Mouse (Mus musculus) embryonic facial prominence, embryonic 10.5 days (tissue): ENCODE results near the gene Phb2. TPM values are rescaled to one million over a fixed set of nuclear protein-coding genes. Genes with fewer than 3 reads are reported as not detected.
A peak's percentile ranks its signal among the peaks of the same experiment; 100 is the strongest.

Source experiments
- DNase-seq: peaks from one replicate; pipeline ENCODE4 v3.0.0-alpha.2; 2017; ENCODE audit warnings: low spot score
- H3K27ac ChIP-seq: fragments of 300-500 bp; sonication (generic); replicated peaks from 2 replicates; pipeline ENCODE4 v1.5.1; 2016; ENCODE audit warnings: mild to moderate bottlenecking
- H3K27me3 ChIP-seq: fragments of 300-500 bp; sonication (generic); replicated peaks from 2 replicates; pipeline ENCODE4 v1.6.1; 2016; ENCODE audit warnings: low read depth, mild to moderate bottlenecking; ENCODE audit not compliant: poor library complexity, severe bottlenecking
- H3K36me3 ChIP-seq: fragments of 300-500 bp; sonication (generic); replicated peaks from 2 replicates; pipeline ENCODE4 v1.6.1; 2016; ENCODE audit warnings: mild to moderate bottlenecking, moderate library complexity
- H3K4me1 ChIP-seq: fragments of 300-500 bp; sonication (generic); 2 replicates; pipeline ENCODE4 v1.6.1; 2016
- H3K4me3 ChIP-seq: fragments of 300-500 bp; sonication (generic); 2 replicates; pipeline ENCODE4 v1.5.1; 2016; ENCODE audit warnings: mild to moderate bottlenecking, moderate library complexity
- H3K9me3 ChIP-seq: fragments of 300-500 bp; sonication (generic); 2 replicates; pipeline ENCODE4 v1.6.1; 2016; ENCODE audit warnings: mild to moderate bottlenecking
- WGBS: fragments of 180-500 bp; shearing (Covaris S2); methylation state at CpG from one replicate; pipeline ENCODE4 v1.1.7; 2016; 5-methylcytosine and 5-hydroxymethylcytosine counted together
- polyA plus RNA-seq: library from polyadenylated mRNA; unstranded; fragments of >200 nt; fragmentation: Nextera tagmentation; extraction: Ambion mirVana; gene quantifications from 2 replicates; pipeline ENCODE4 v1.2.1, GENCODE M21; 2016

Gene Phb2
- 473 and 496 TPM in 2 replicates for polyA plus RNA-seq

DNA sequence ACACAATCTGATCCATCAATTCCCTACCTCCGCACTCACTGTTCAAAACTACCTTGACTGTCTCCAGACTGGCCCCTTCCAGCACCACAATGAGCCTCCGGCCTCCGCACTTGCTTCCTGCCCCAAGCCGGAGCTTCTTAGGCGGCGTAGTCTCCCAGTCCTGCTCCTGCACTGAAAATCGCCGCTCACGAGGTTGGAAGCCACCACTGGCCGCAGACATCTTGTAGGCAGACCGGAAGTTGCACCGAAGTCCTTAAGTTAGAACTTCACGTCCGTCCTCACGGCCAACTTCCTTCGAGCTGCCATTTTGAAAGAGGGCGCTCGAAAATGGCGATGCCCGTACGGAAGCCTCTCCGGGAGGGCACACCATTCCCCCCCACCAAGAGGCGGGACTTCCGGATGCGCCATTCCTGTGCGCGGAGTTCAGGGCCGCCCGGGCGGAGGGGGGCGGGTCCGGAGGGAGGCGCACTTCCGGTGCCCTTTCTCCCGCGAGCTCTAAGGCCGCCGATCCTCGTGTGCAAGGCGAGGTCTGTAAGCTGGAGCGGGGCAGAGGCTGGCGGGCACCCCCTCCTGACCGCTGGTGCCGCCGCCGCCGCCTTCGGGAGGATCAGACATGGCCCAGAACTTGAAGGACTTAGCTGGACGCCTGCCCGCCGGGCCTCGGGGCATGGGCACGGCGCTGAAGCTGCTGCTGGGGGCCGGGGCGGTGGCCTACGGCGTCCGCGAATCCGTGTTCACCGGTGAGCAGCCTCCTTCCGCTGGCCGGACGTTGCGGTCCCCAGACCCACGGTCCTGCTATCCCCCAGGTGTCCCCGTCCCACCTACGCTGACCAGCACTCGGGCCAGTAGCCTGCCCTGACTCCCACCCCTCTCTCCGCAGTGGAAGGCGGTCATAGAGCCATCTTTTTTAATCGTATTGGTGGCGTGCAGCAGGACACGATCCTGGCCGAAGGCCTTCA, at the start of gene Phb2, which contains the start of gene Emg1:
Gene Phb2, plus strand, starts transcription at position 513 of the 959 bp plus-strand sequence.
Gene Emg1, minus strand, starts transcription at position 355 of the 959 bp plus-strand sequence.
- under 1% methylated on average over 76 of the region's 76 CpGs for WGBS
- H3K27me3 ChIP-seq = no peaks in the 10 kb centered on the region
- H3K36me3 ChIP-seq = peaks cover 75% of the 10 kb centered on the region
- peaks cover 37% of the 10 kb centered on the region for H3K4me1 ChIP-seq
- H3K4me3 ChIP-seq = peak within 1 kb of the TSS; percentile 94
- no peaks in the 10 kb centered on the region for H3K9me3 ChIP-seq
- peak; percentile 99 for DNase-seq
- H3K27ac ChIP-seq = peak within 1 kb of the TSS; percentile 94

DNA sequence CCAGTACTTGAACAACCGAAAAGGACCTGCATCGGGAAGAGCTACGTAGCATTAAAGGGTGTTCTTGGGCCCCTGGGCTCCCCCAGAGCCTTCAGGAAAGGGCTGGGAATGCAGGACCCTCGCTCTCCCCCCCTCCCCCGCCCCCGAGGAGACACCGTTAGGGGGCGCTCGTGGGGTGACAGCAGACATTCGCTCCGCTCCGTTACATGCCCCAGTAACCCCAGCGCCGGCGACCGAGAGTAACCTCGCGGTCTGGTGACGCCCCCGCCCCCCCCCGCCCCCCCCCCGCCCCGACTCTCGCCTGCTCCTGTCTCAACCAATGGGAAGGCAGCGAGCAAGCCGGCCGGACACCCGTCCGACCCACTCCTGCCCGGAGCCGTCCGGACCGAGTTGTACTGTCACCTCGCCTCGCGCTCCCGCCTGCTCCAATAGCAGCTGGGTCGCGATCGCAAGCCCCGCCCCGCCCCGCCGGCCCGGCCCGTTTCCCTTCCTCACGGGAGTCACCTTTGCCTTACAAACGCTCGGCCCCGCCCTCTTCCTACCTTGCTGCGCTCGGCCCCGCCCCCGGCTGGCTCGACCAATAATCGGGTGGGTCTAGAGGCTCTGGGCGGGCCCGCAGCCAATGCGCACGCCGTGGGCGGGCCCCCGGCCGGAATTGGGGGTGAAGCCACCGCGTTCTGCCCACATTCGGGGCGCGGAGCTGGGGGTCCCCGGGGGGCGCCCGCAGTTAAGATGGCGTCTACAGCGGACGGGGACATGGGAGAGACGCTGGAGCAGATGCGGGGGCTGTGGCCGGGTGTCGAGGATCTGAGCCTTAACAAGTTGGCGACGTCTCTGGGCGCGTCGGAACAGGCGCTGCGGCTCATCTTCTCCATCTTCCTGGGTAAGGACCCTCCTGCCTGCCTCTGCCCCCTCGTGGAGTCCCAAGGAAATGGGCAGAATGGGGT, 49.4 kb upstream of the Phb2 start, which contains the start of gene Lpcat3:
Gene Lpcat3, plus strand, starts transcription at position 551 of the 947 bp plus-strand sequence.
- H3K4me3 ChIP-seq = peak within 1 kb of the TSS; percentile 79
- no peaks in the 10 kb centered on the region for H3K9me3 ChIP-seq
- WGBS = under 1% methylated on average over 77 of the region's 87 CpGs
- no peaks in the 10 kb centered on the region for H3K27me3 ChIP-seq
- no peaks in the 10 kb centered on the region for H3K36me3 ChIP-seq
- DNase-seq = peak; percentile 100
- peaks cover 12% of the 10 kb centered on the region for H3K4me1 ChIP-seq
- peak within 1 kb of the TSS; percentile 88 for H3K27ac ChIP-seq

DNA sequence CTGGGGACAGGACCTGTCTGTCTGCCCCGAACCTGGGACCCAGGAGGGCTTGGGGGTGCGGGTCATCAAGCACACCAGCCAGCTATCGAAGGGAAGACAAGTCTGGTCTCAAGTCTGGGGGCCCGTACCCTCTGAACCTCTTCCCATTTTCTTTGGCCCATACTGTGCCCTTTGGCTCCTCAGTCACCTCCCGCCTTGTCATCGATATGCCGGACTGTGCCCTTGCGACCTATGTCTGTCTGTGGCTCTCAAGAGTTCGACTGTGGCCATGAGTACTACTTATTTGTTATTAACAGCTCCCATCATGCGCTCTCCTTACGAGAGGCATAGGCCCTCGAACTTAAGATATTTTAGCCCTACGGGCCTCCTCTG, 48.7 kb upstream of the Phb2 start:
- no peaks in the 10 kb centered on the region for H3K9me3 ChIP-seq
- DNase-seq = no peak
- peak overlapping the region; percentile 88 for H3K27ac ChIP-seq
- H3K4me3 ChIP-seq = peak overlapping the region; percentile 79
- 0 out of 2 replicates have a peak, but pooled peaks cover 3% of the 10 kb centered on the region for H3K36me3 ChIP-seq
- H3K4me1 ChIP-seq = peaks cover 12% of the 10 kb centered on the region
- WGBS = 23% methylated on average over 13 of the region's 13 CpGs
- H3K27me3 ChIP-seq = no peaks in the 10 kb centered on the region

DNA sequence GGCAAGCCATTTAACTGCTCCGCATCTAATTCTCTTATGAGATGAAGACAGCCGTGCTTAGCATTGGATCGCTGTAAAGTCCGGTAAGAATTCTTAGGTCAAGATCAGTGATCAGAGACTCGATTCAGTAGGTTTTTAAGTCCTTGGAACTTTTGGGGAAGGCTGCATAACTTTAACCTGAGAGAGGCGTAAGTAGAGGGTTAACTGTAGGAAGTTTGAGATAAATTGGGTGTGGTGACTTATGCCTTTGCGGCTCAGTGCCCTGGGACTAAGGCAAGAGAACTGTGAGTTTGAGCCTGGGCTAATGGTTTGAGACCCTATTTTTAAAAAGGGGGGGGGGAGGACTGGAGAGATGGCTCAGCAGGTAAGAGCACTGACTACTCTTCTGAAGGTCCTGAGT, 47.9 kb upstream of the Phb2 start:
- H3K27me3 ChIP-seq = no peaks in the 10 kb centered on the region
- H3K36me3 ChIP-seq = 0 out of 2 replicates have a peak, but pooled peaks cover 3% of the 10 kb centered on the region
- peaks cover 12% of the 10 kb centered on the region for H3K4me1 ChIP-seq
- no peak overlapping the region for H3K27ac ChIP-seq
- no peaks in the 10 kb centered on the region for H3K9me3 ChIP-seq
- H3K4me3 ChIP-seq = no peak overlapping the region
- DNase-seq = no peak
- WGBS = 90% methylated on average over 7 of the region's 7 CpGs

DNA sequence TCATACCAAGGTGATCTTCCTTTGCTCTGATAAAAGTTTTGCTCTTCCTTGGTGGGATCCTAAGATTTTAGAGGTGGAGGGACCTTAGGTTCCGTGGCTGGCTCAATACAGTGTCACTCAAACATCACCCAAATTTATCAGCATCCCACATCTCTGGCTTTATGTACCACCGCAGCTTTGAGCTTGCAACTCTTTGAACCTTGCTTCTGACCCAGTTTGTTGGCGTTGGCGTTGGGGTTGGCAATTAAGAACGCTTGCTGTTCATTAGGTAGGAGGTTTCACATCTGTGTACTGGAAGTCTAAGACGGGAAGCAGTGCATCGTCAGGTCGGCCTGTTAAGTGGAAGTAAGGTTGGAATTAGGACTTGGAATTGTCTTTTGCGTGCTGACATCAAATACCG, 47.1 kb upstream of the Phb2 start:
- no peaks in the 10 kb centered on the region for H3K27me3 ChIP-seq

DNA sequence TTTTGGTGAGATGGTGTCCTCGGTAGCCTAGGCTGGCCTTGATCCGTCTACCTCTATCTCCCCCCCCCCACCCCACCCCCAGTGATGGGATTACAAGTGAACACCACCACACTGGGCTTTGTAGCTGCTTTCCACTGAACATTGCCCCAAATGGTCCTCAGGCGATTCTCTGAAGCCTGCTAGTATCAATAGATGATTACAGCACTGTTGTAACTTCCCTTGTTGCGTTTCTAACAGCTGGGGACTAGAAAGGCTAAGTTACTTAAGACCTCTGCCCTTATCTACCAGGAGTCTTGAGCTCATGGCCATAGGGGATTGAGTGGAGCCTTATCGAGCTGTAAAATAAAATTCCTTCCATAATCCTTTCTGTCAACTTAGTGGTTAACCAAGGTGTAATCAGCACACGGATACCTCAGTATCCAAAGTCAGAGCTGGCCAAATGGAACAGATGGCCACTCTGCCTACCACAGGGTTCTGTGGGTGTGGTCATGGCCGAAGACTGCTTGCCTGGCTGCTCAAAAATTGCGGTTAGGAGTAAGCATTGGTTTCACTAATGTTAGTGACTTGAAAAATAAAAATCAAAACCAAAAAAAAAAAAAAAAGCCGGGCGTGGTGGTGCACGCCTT, 42.8 kb upstream of the Phb2 start:
- Histone ChIP-seq H3K4me3 (no peak overlapping the region), H3K4me1 (peaks cover 14% of the 10 kb centered on the region), H3K9me3 (no peaks in the 10 kb centered on the region), H3K27me3 (no peaks in the 10 kb centered on the region), H3K27ac (no peak overlapping the region), H3K36me3 (peaks cover 9% of the 10 kb centered on the region)
- 90% methylated on average over 11 of the region's 11 CpGs for WGBS
- no peak for DNase-seq

More for the DNA sequence above, 47.1 kb upstream of the Phb2 start:
- Histone ChIP-seq H3K4me3 (no peak overlapping the region), H3K36me3 (0 out of 2 replicates have a peak, but pooled peaks cover 3% of the 10 kb centered on the region), H3K27ac (no peak overlapping the region), H3K4me1 (peaks cover 12% of the 10 kb centered on the region), H3K9me3 (no peaks in the 10 kb centered on the region)
- 91% methylated on average over 10 of the region's 10 CpGs for WGBS
- no peak for DNase-seq

DNA sequence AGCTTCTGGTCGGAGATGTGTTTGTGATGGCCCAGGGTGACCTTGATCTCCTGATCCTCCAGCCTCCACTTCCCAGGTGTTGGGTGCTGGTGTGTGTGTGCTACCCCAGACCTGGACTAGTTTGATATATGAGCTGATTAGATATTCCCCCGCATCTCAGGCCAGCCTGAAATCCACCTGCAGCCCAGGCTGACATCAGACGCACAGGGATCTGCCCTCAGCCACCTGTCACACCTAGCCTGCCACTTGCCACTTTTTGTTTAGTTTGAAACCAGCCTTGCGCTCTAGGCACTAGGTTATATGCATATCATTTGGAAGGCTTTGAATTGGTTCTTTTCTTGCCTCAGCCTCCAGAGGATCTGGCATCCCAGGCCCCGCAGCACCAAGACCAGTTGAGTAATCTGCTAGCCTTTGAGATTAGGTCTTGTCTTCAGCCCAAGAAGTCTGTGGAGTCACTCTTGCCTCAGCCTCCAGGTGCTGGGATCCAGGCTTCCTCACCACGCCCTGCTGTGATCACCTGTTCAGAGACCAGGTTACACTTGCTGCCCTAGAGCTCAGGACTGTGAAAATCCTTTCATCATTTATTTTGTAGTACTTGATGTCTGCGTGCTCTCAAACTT, 41.7 kb upstream of the Phb2 start:
- WGBS = 93% methylated on average over 7 of the region's 7 CpGs
- H3K36me3 ChIP-seq = peaks cover 18% of the 10 kb centered on the region
- H3K9me3 ChIP-seq = no peaks in the 10 kb centered on the region
- H3K27ac ChIP-seq = no peak overlapping the region
- no peaks in the 10 kb centered on the region for H3K27me3 ChIP-seq
- no peak overlapping the region for H3K4me3 ChIP-seq
- DNase-seq = no peak
- peaks cover 14% of the 10 kb centered on the region for H3K4me1 ChIP-seq

DNA sequence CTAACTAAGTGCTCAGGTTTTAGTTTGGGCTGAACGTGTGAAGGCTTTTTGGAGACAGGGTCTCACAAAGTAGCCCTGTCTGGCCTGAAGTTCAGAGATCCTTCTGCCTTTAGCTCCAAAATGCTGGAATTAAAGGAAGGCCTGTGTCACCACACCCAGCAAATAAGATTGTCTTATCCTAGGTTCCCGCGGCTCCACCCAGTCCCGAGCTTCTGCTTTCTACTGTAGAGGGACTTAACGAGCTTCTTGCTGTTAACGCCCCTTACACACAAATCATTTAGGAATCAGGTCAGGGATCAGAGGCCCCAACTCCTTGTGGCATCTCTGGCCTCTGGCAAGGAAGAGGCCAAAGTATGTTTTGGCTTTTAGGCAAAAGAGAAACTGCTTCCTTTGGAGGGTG, 40.0 kb upstream of the Phb2 start:
- 64% methylated on average over 6 of the region's 6 CpGs for WGBS
- DNase-seq = no peak
- Histone ChIP-seq H3K36me3 (peaks cover 20% of the 10 kb centered on the region), H3K4me1 (peaks cover 14% of the 10 kb centered on the region), H3K9me3 (no peaks in the 10 kb centered on the region), H3K27me3 (no peaks in the 10 kb centered on the region), H3K27ac (no peak overlapping the region), H3K4me3 (no peak overlapping the region)

DNA sequence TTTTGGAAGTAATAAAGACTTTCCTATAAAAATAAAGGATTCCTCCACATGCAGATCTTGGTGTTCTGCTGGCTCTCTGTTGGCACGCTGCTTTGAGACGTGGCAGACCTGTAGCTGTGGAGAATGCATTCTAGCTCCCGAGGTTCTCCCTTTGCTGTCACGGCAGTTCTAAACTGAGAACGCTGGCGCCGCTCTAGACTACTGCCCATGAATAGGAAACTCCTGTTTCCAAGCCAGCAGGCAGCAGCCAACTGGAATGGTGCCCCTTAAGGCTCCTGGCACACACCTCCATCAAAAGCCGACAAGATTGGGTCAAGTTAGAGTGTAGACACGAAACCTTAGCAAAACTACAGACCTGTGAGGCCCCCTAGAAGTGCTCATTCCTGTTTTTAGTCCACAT, 38.5 kb upstream of the Phb2 start:
- Histone ChIP-seq H3K4me1 (peaks cover 14% of the 10 kb centered on the region), H3K9me3 (no peaks in the 10 kb centered on the region), H3K36me3 (peaks cover 18% of the 10 kb centered on the region), H3K27ac (no peak overlapping the region), H3K4me3 (no peak overlapping the region), H3K27me3 (no peaks in the 10 kb centered on the region)
- WGBS = 91% methylated on average over 9 of the region's 9 CpGs
- DNase-seq = no peak

DNA sequence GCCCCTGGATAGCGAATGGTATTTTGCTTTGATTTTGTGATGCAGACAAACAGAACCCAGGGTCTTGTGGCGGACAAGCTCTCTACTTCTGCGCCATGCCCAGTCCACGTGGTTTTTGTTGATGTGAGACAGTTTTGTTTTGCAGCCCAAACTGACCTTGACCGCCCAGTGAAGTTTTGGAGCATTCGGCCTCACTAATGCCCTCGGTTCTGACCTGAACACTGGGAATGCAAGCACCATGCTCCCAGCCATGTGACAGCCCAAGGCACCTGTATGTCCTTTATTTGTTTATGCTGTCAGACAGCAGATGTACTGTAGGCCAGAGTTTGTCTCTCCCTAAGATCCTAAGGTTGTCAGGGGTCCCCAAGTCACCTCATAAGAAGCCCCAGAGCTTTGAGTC, 37.5 kb upstream of the Phb2 start:
- no peak for DNase-seq
- Histone ChIP-seq H3K36me3 (peaks cover 18% of the 10 kb centered on the region), H3K9me3 (no peaks in the 10 kb centered on the region), H3K4me3 (no peak overlapping the region), H3K27me3 (no peaks in the 10 kb centered on the region), H3K4me1 (peaks cover 14% of the 10 kb centered on the region), H3K27ac (no peak overlapping the region)
- 91% methylated on average over 7 of the region's 7 CpGs for WGBS

DNA sequence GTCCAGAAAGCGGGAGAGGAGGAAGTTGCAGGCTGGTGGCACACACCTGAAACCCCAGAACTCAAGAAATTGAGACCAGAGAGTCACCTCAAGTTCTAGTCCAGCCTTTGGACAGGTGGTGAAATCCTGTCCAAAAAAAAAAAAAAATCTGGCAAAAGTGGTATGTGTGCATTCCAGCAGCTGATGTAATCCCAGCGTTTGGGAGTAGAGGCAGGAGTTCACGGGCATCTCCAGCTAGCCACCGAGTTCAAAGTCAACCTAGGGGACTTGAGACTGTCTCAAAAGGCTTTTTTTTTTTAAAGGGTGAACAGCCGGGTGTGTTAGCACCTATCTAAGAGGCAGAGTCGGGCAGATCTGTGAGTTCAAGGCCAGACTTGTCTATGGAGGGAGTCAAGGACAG, 36.0 kb upstream of the Phb2 start:
- peaks cover 14% of the 10 kb centered on the region for H3K4me1 ChIP-seq
- no peaks in the 10 kb centered on the region for H3K27me3 ChIP-seq
- WGBS = 90% methylated on average over 6 of the region's 6 CpGs
- H3K4me3 ChIP-seq = no peak overlapping the region
- peaks cover 18% of the 10 kb centered on the region for H3K36me3 ChIP-seq
- no peak overlapping the region for H3K27ac ChIP-seq
- H3K9me3 ChIP-seq = no peaks in the 10 kb centered on the region
- no peak for DNase-seq
